Mouse (Mus musculus) lung, postnatal 0 days (tissue): ENCODE measurements at regions not wholly inside any gene's neighbourhood (a gene's known extent, or its start where the extent isn't known, plus 50 kb on each side); places are given as distances from the start of the nearest gene placed in this dataset.

Experiments
- CTCF ChIP-seq: IDR thresholded peaks from 2 replicates; pipeline ENCODE4 v1.5.1; 2016; ENCODE audit warnings: antibody characterized with exemption, mild to moderate bottlenecking
- EP300 ChIP-seq: IDR thresholded peaks from 2 replicates; pipeline ENCODE4 v1.6.1; 2016; ENCODE audit warnings: antibody characterized with exemption, mild to moderate bottlenecking, control low read depth

- no peak for TF ChIP-seq CTCF
- TF ChIP-seq EP300: no peak
These were observed 93.2 kb upstream of the Zc3h12c start for GRCm38 (mm10) chr9:52261538-52261937.
